Mouse (Mus musculus): ENCODE results near the gene Dnah7a. TPM values are rescaled to one million over a fixed set of nuclear protein-coding genes. Genes with fewer than 3 reads are reported as not detected.
A peak's percentile ranks its signal among the peaks of the same experiment; 100 is the strongest.
"Not testable (repeated sequence)": the region's sequence is repeated elsewhere in the genome, so short reads cannot be mapped to it uniquely, and the experiment has no call there.

The Dnah7a gene
- total RNA-seq (2014; rRNA removed): 4.5 and 5.7 TPM in 2 replicates
- 11.7 and 12.0 TPM in 2 replicates for polyA plus RNA-seq (2015; fragmentation: Nextera tagmentation; extraction: Ambion mirVana)

GRCm38 (mm10) chr1:53706431-53707361 lies at the start of gene Dnah7a:
Gene Dnah7a (minus strand): TSS chr1:53706784.
- Histone ChIP-seq H3K27me3 (ENCODE audit: insufficient read depth, low read length) (no peaks in the 10 kb centered on the region), H3K9ac (replicated peaks; ENCODE audit: low read length, poor library complexity, severe bottlenecking) (peak within 1 kb of the TSS; percentile 59), H3K27ac (ENCODE audit: low read depth, low read length) (peak within 1 kb of the TSS; percentile 73), H3K4me2 (ENCODE audit: low read depth, low read length, poor library complexity, severe bottlenecking) (peak within 1 kb of the TSS; percentile 71), H3K9me3 (ENCODE audit: low read length) (no peaks in the 10 kb centered on the region), H3K4me1 (ENCODE audit: insufficient read depth, low read length) (no peaks in the 10 kb centered on the region), H3K4me3 (ENCODE audit: low read depth, low read length) (peak within 1 kb of the TSS; percentile 54), H3K36me3 (ENCODE audit: insufficient read depth, low read length) (no peaks in the 10 kb centered on the region)
- peak; percentile 75 for TF ChIP-seq CTCF (IDR thresholded peaks at IDR 0.05)
- ATAC-seq (ENCODE audit: low FRiP score): peak; percentile 91
- peak; percentile 81 for DNase-seq (ENCODE audit: low spot score)
- 12% methylated on average over 42 of the region's 42 CpGs for WGBS

- not testable (repeated sequence) for H3K4me1 ChIP-seq (ENCODE audit: insufficient read depth, low read length); H3K36me3 ChIP-seq (ENCODE audit: insufficient read depth, low read length); ATAC-seq (ENCODE audit: low FRiP score); DNase-seq (ENCODE audit: low spot score); H3K4me2 ChIP-seq (ENCODE audit: low read depth, low read length, poor library complexity, severe bottlenecking); H3K27me3 ChIP-seq (ENCODE audit: insufficient read depth, low read length); H3K27ac ChIP-seq (ENCODE audit: low read depth, low read length); H3K9ac ChIP-seq (replicated peaks; ENCODE audit: low read length, poor library complexity, severe bottlenecking); H3K4me3 ChIP-seq (ENCODE audit: low read depth, low read length); H3K9me3 ChIP-seq (ENCODE audit: low read length)
- 83% methylated on average over 2 of the region's 2 CpGs for WGBS
Observed at GRCm38 (mm10) chr1:53753501-53753900, 46.9 kb upstream of the Dnah7a start.

GRCm38 (mm10) chr1:53751144-53751543 lies 44.6 kb upstream of the Dnah7a start:
- Histone ChIP-seq H3K9ac (replicated peaks; ENCODE audit: low read length, poor library complexity, severe bottlenecking) (no peak overlapping the region), H3K4me1 (ENCODE audit: insufficient read depth, low read length) (no peaks in the 10 kb centered on the region), H3K9me3 (ENCODE audit: low read length) (no peaks in the 10 kb centered on the region), H3K4me2 (ENCODE audit: low read depth, low read length, poor library complexity, severe bottlenecking) (no peak overlapping the region), H3K27me3 (ENCODE audit: insufficient read depth, low read length) (no peaks in the 10 kb centered on the region), H3K36me3 (ENCODE audit: insufficient read depth, low read length) (no peaks in the 10 kb centered on the region), H3K4me3 (ENCODE audit: low read depth, low read length) (no peak overlapping the region), H3K27ac (ENCODE audit: low read depth, low read length) (no peak overlapping the region)
- DNase-seq (ENCODE audit: low spot score): no peak
- 63% methylated on average over 1 of the region's 1 CpGs for WGBS
- ATAC-seq (ENCODE audit: low FRiP score): no peak
- no peak for TF ChIP-seq CTCF (IDR thresholded peaks at IDR 0.05)

GRCm38 (mm10) chr1:53750697-53751096 lies 44.1 kb upstream of the Dnah7a start:
- H3K9me3 ChIP-seq (ENCODE audit: low read length); H3K4me2 ChIP-seq (ENCODE audit: low read depth, low read length, poor library complexity, severe bottlenecking); H3K36me3 ChIP-seq (ENCODE audit: insufficient read depth, low read length); H3K27me3 ChIP-seq (ENCODE audit: insufficient read depth, low read length); H3K9ac ChIP-seq (replicated peaks; ENCODE audit: low read length, poor library complexity, severe bottlenecking); H3K4me1 ChIP-seq (ENCODE audit: insufficient read depth, low read length); ATAC-seq (ENCODE audit: low FRiP score); DNase-seq (ENCODE audit: low spot score); H3K27ac ChIP-seq (ENCODE audit: low read depth, low read length); H3K4me3 ChIP-seq (ENCODE audit: low read depth, low read length): not testable (repeated sequence)
- 83% methylated on average over 7 of the region's 7 CpGs for WGBS

GRCm38 (mm10) chr1:53749881-53750385 lies 43.3 kb upstream of the Dnah7a start:
- WGBS: 66% methylated on average over 1 of the region's 1 CpGs
- H3K27me3 ChIP-seq (ENCODE audit: insufficient read depth, low read length); DNase-seq (ENCODE audit: low spot score); H3K27ac ChIP-seq (ENCODE audit: low read depth, low read length); ATAC-seq (ENCODE audit: low FRiP score); H3K9me3 ChIP-seq (ENCODE audit: low read length); H3K36me3 ChIP-seq (ENCODE audit: insufficient read depth, low read length); H3K9ac ChIP-seq (replicated peaks; ENCODE audit: low read length, poor library complexity, severe bottlenecking); H3K4me3 ChIP-seq (ENCODE audit: low read depth, low read length); H3K4me1 ChIP-seq (ENCODE audit: insufficient read depth, low read length); H3K4me2 ChIP-seq (ENCODE audit: low read depth, low read length, poor library complexity, severe bottlenecking): not testable (repeated sequence)

GRCm38 (mm10) chr1:53748571-53748970 lies 42.0 kb upstream of the Dnah7a start:
- H3K9ac ChIP-seq (replicated peaks; ENCODE audit: low read length, poor library complexity, severe bottlenecking): no peak overlapping the region
- no peaks in the 10 kb centered on the region for H3K4me1 ChIP-seq (ENCODE audit: insufficient read depth, low read length)
- TF ChIP-seq CTCF (IDR thresholded peaks at IDR 0.05): no peak
- H3K9me3 ChIP-seq (ENCODE audit: low read length): no peaks in the 10 kb centered on the region
- no peak overlapping the region for H3K4me3 ChIP-seq (ENCODE audit: low read depth, low read length)
- DNase-seq (ENCODE audit: low spot score) (no peak), ATAC-seq (ENCODE audit: low FRiP score) (no peak)
- no peak overlapping the region for H3K27ac ChIP-seq (ENCODE audit: low read depth, low read length)
- 31% methylated on average over 10 of the region's 11 CpGs for WGBS
- H3K4me2 ChIP-seq (ENCODE audit: low read depth, low read length, poor library complexity, severe bottlenecking): no peak overlapping the region
- H3K27me3 ChIP-seq (ENCODE audit: insufficient read depth, low read length): no peaks in the 10 kb centered on the region
- H3K36me3 ChIP-seq (ENCODE audit: insufficient read depth, low read length): no peaks in the 10 kb centered on the region

Data from midbrain, postnatal 0 days (tissue).